Mouse (Mus musculus) forebrain, embryonic 15.5 days (tissue): Measurements from ENCODE around the gene Slc15a3. TPM values are rescaled to one million over a fixed set of nuclear protein-coding genes. Genes with fewer than 3 reads are reported as not detected.

Experiments used
- ATAC-seq: fragments of 200-750 bp; cut with Nextera tagmentation; replicated peaks from 2 replicates; pipeline ENCODE4 v1.8.0; 2017; ENCODE audit warnings: mild to moderate bottlenecking, moderate TSS enrichment, moderate library complexity
- H3K27ac ChIP-seq: fragments of 300-500 bp; sonication (generic); replicated peaks from 2 replicates; pipeline ENCODE4 v1.5.1; 2015; ENCODE audit warnings: mild to moderate bottlenecking, inconsistent platforms
- H3K27me3 ChIP-seq: fragments of 300-500 bp; sonication (generic); 2 replicates; pipeline ENCODE4 v1.6.1; 2015; ENCODE audit warnings: inconsistent platforms
- H3K36me3 ChIP-seq: fragments of 300-500 bp; sonication (generic); 2 replicates; pipeline ENCODE4 v1.6.1; 2015; ENCODE audit warnings: mild to moderate bottlenecking, inconsistent platforms
- H3K4me1 ChIP-seq: fragments of 300-500 bp; sonication (generic); 2 replicates; pipeline ENCODE4 v1.6.1; 2015; ENCODE audit warnings: inconsistent platforms
- H3K4me2 ChIP-seq: fragments of 300-500 bp; sonication (generic); replicated peaks from 2 replicates; pipeline ENCODE4 v1.6.1; 2015; ENCODE audit warnings: mild to moderate bottlenecking, inconsistent platforms
- H3K4me3 ChIP-seq: fragments of 300-500 bp; sonication (generic); 2 replicates; pipeline ENCODE4 v1.5.1; 2015; ENCODE audit warnings: mild to moderate bottlenecking, inconsistent platforms
- H3K9ac ChIP-seq: fragments of 300-500 bp; sonication (generic); replicated peaks from 2 replicates; pipeline ENCODE4 v1.6.1; 2015; ENCODE audit warnings: mild to moderate bottlenecking, inconsistent platforms
- H3K9me3 ChIP-seq: fragments of 300-500 bp; sonication (generic); 2 replicates; pipeline ENCODE4 v1.6.1; 2016; ENCODE audit warnings: inconsistent platforms
- WGBS: fragments of 180-500 bp; shearing (Covaris S2); methylation state at CpG from one replicate; pipeline ENCODE4 v1.1.7; 2015; ENCODE audit warnings: mixed read lengths; 5-methylcytosine and 5-hydroxymethylcytosine counted together
- polyA plus RNA-seq: library from polyadenylated mRNA; unstranded; fragments of >200 nt; fragmentation: Nextera tagmentation; extraction: Ambion mirVana; gene quantifications from 2 replicates; pipeline ENCODE4 v1.2.1, GENCODE M21; 2015

Slc15a3 gene
- polyA plus RNA-seq, 1 experiment from 2014 or later, result 0.39 TPM

DNA sequence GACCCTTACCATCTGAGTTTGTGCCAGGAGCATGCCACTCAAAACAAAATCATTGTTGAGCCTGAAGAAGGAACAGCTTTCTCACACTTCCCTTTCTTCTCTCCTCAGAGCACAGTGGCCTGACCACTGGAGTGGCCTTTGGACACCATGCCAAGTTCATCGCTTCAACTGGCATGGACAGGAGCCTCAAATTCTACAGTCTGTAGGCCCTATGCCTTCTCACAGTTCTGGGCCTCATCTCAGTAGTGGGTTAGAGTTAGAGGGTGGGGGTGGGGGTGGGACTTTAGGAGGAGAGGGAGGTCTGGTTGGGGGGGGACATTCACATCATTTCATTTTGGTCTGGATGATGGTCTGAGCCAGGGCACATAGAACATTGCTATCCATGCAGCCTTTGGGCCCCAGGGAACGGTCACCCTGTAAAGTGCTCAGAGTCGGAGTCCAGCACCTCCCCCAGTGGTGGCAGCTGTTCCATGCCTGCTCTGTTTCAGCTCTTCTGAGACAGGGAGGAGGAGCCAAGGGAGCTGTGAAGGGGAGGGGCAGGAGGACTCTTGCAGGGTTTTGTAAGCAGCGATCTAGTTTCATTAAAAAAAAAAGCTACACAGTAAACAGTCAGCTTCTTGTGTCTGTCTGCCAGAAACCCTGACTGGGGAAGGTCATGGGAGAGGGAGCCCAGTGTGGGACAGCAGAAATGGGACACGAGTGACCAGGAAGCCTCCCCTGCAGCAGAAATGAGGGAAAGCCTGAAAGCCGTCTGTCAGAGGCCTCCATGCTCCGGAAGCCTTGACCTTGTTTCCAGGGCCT, 65.6 kb downstream of the Slc15a3 start:
- Histone ChIP-seq H3K4me2 (no peak overlapping the region), H3K27me3 (no peaks in the 10 kb centered on the region), H3K4me3 (no peak overlapping the region), H3K36me3 (peaks cover 68% of the 10 kb centered on the region), H3K9ac (no peak overlapping the region), H3K9me3 (no peaks in the 10 kb centered on the region), H3K27ac (no peak overlapping the region), H3K4me1 (no peaks in the 10 kb centered on the region)
- no peak; the same call in 1 of the 2 replicates for ATAC-seq
- WGBS, result 67% methylated on average over 7 of the region's 7 CpGs

DNA sequence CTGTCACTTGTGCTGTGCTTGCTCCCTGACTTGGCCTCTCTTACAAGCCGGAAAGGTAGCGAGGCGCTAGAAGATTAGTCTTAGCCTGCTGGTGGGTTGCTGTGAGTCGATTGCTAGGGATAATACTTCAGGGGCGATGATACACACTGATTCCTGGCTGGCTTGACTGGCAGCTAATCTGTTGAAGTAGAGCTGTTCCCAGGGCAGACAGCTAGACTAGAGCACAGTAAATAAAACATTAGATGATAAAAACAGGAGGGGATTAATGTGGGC, 66.1 kb downstream of the Slc15a3 start:
- no peak overlapping the region for H3K27ac ChIP-seq
- H3K36me3 ChIP-seq, result peaks cover 62% of the 10 kb centered on the region
- no peaks in the 10 kb centered on the region for H3K27me3 ChIP-seq
- ATAC-seq, result no peak
- no peak overlapping the region for H3K4me3 ChIP-seq
- H3K9me3 ChIP-seq, result no peaks in the 10 kb centered on the region
- no peak overlapping the region for H3K9ac ChIP-seq
- 86% methylated on average over 5 of the region's 5 CpGs for WGBS
- H3K4me2 ChIP-seq, result no peak overlapping the region
- no peaks in the 10 kb centered on the region for H3K4me1 ChIP-seq

- WGBS, result 59% methylated on average over 3 of the region's 3 CpGs
- Histone ChIP-seq H3K4me2 (no peak overlapping the region), H3K27ac (no peak overlapping the region), H3K9ac (no peak overlapping the region), H3K36me3 (peaks cover 40% of the 10 kb centered on the region), H3K9me3 (no peaks in the 10 kb centered on the region), H3K4me1 (no peaks in the 10 kb centered on the region), H3K27me3 (no peaks in the 10 kb centered on the region), H3K4me3 (no peak overlapping the region)
- ATAC-seq, result peak; percentile 57
Measured at GRCm38 (mm10) chr19:10907891-10908290, 68.4 kb downstream of the Slc15a3 start.

Other genes starting within 250 kb of the Slc15a3 start
- 264 and 270 TPM in 2 replicates for gene Ddb1, start 234.4 kb upstream of the Slc15a3 start, polyA plus RNA-seq
- 23.8 and 24.0 TPM in 2 replicates for gene Tkfc, start 234.1 kb upstream of the Slc15a3 start, polyA plus RNA-seq
- gene Vwce, start 205.5 kb upstream of the Slc15a3 start, polyA plus RNA-seq, result 0.38 and 0.39 TPM in 2 replicates
- not detected in 2 replicates for gene Pga5, start 161.7 kb upstream of the Slc15a3 start, polyA plus RNA-seq
- 39.3 and 41.1 TPM in 2 replicates for gene Vps37c, start 151.0 kb upstream of the Slc15a3 start, polyA plus RNA-seq
- 0.22 and 0.26 TPM in 2 replicates for gene Cd5, start 100.7 kb upstream of the Slc15a3 start, polyA plus RNA-seq
- not detected in 2 replicates for gene Cd6, start 9.7 kb upstream of the Slc15a3 start, polyA plus RNA-seq
- gene Tmem132a, start 30.2 kb downstream of the Slc15a3 start, polyA plus RNA-seq, result 166 and 173 TPM in 2 replicates
- gene Tmem109, start 42.3 kb downstream of the Slc15a3 start, polyA plus RNA-seq, result 39.9 and 40.2 TPM in 2 replicates
- gene Prpf19, start 55.5 kb downstream of the Slc15a3 start, polyA plus RNA-seq, result 42.2 and 52.4 TPM in 2 replicates
- 0.22 and 0.33 TPM in 2 replicates for gene Zp1, start 80.9 kb downstream of the Slc15a3 start, polyA plus RNA-seq
- gene Ptgdr2, start 97.4 kb downstream of the Slc15a3 start, polyA plus RNA-seq, result 0.06 and 0.20 TPM in 2 replicates
- gene Ccdc86, start 109.5 kb downstream of the Slc15a3 start, polyA plus RNA-seq, result 19.2 and 19.4 TPM in 2 replicates
- not detected in 2 replicates for gene Ms4a10, start 134.9 kb downstream of the Slc15a3 start, polyA plus RNA-seq
- gene Ms4a15, start 153.5 kb downstream of the Slc15a3 start, polyA plus RNA-seq, result 0.25 TPM in 1 of 2 replicates, not detected in the other
- gene Ms4a18, start 178.3 kb downstream of the Slc15a3 start, polyA plus RNA-seq, result not detected in 2 replicates
- gene Ms4a8a, start 241.4 kb downstream of the Slc15a3 start, polyA plus RNA-seq, result not detected in 2 replicates